Mouse (Mus musculus) MEL (cell line): ENCODE measurements at regions not wholly inside any gene's neighbourhood (a gene's known extent, or its start where the extent isn't known, plus 50 kb on each side); places are given as distances from the start of the nearest gene placed in this dataset.

Source experiments
- DNase-seq: peaks from one replicate; pipeline ENCODE4 v3.0.0; 2011; ENCODE audit warnings: low read depth, low spot score
- H3K27ac ChIP-seq: 2 replicates; pipeline ENCODE4 v1.5.1; 2012; ENCODE audit warnings: low read depth, mild to moderate bottlenecking, control low read depth, low read length, moderate library complexity; ENCODE audit not compliant: control insufficient read depth
- H3K27me3 ChIP-seq, 2 experiments: fragments of 150-350 bp in 1 of 2; sonication (generic) in 1 of 2; 2 replicates each; pipeline ENCODE4 v1.6.1; 2012; ENCODE audit warnings: low read length in 2 of 2, mild to moderate bottlenecking in 2 of 2, improper control_type of control experiment in 1 of 2, moderate library complexity in 1 of 2; ENCODE audit not compliant: insufficient read depth in 2 of 2, control insufficient read depth in 1 of 2
- H3K36me3 ChIP-seq, 2 experiments: 2 replicates each; pipeline ENCODE4 v1.6.1; 2012 to 2014; ENCODE audit warnings: low read length in 2 of 2, improper control_type of control experiment in 1 of 2, inconsistent platforms in 1 of 2, mild to moderate bottlenecking in 1 of 2; ENCODE audit not compliant: insufficient read depth in 2 of 2, control insufficient read depth in 1 of 2
- H3K4me1 ChIP-seq, 2 experiments: fragments of 150-350 bp in 1 of 2; sonication (generic) in 1 of 2; 2 replicates each; pipeline ENCODE4 v1.6.1; 2012; ENCODE audit warnings: low read length in 2 of 2, improper control_type of control experiment in 1 of 2, mild to moderate bottlenecking in 1 of 2; ENCODE audit not compliant: insufficient read depth in 2 of 2, control insufficient read depth in 1 of 2
- H3K4me3 ChIP-seq, 2 experiments: fragments of 150-350 bp in 1 of 2; sonication (generic) in 1 of 2; 2 replicates each; pipeline ENCODE4 v1.5.1; 2012; ENCODE audit warnings: low read depth in 2 of 2, low read length in 2 of 2, mild to moderate bottlenecking in 2 of 2, moderate library complexity in 2 of 2, control low read depth in 1 of 2, improper control_type of control experiment in 1 of 2; ENCODE audit not compliant: control insufficient read depth in 1 of 2, insufficient read depth in 1 of 2
- H3K79me2 ChIP-seq: 2 replicates; pipeline ENCODE4 v1.6.1; 2012; ENCODE audit warnings: mild to moderate bottlenecking, low read length, moderate library complexity; ENCODE audit not compliant: control insufficient read depth, poor library complexity, insufficient read depth
- H3K9ac ChIP-seq: 2 replicates; pipeline ENCODE4 v1.6.1; 2012; ENCODE audit warnings: low read depth, mild to moderate bottlenecking, control low read depth, low read length, moderate library complexity; ENCODE audit not compliant: control insufficient read depth, poor library complexity, severe bottlenecking
- H3K9me3 ChIP-seq: fragments of 150-350 bp; sonication (generic); replicated peaks from 2 replicates; pipeline ENCODE4 v1.6.1; 2012; ENCODE audit warnings: mild to moderate bottlenecking, low read length, improper control_type of control experiment, moderate library complexity; ENCODE audit not compliant: insufficient read depth
- BHLHE40 ChIP-seq: IDR thresholded peaks from 2 replicates; pipeline ENCODE4 v1.6.1; 2012; ENCODE audit warnings: low read depth, mild to moderate bottlenecking, inconsistent platforms, low read length, improper control_type of control experiment, borderline replicate concordance
- CHD2 ChIP-seq: IDR thresholded peaks from 2 replicates; pipeline ENCODE4 v1.6.1; 2011; ENCODE audit warnings: low read length, improper control_type of control experiment
- CTCF ChIP-seq, 3 experiments: IDR thresholded peaks in 2 of 3; conservative IDR thresholded peaks in 1 of 3; 2 replicates each; pipeline ENCODE4 v1.5.1; 2011 to 2012; ENCODE audit warnings: low read length in 3 of 3, low read depth in 2 of 3, mild to moderate bottlenecking in 2 of 3, improper control_type of control experiment in 1 of 3, inconsistent platforms in 1 of 3, mixed read lengths in 1 of 3, moderate library complexity in 1 of 3; ENCODE audit not compliant: control insufficient read depth in 1 of 3, insufficient read depth in 1 of 3, poor library complexity in 1 of 3, severe bottlenecking in 1 of 3
- E2F4 ChIP-seq: IDR thresholded peaks from 2 replicates; pipeline ENCODE4 v1.6.1; 2011; ENCODE audit warnings: low read depth, low read length, improper control_type of control experiment, borderline replicate concordance
- EP300 ChIP-seq, 2 experiments: IDR thresholded peaks; 2 replicates each; pipeline ENCODE4 v1.6.1; 2011; ENCODE audit warnings: improper control_type of control experiment in 2 of 2, low read length in 2 of 2, low read depth in 1 of 2, mild to moderate bottlenecking in 1 of 2
- ETS1 ChIP-seq: IDR thresholded peaks from 2 replicates; pipeline ENCODE4 v1.6.1; 2012; ENCODE audit warnings: low read depth, mild to moderate bottlenecking, inconsistent platforms, low read length, improper control_type of control experiment, moderate library complexity
- HCFC1 ChIP-seq: IDR thresholded peaks from 2 replicates; pipeline ENCODE4 v1.6.1; 2012; ENCODE audit warnings: low read depth, mild to moderate bottlenecking, inconsistent platforms, low read length, improper control_type of control experiment, moderate library complexity
- JUND ChIP-seq: IDR thresholded peaks from 2 replicates; pipeline ENCODE4 v1.6.1; 2011; ENCODE audit warnings: low read depth, mild to moderate bottlenecking, improper control_type of control experiment, low read length
- MAX ChIP-seq: IDR thresholded peaks from 2 replicates; pipeline ENCODE4 v1.6.1; 2011; ENCODE audit warnings: low read length, improper control_type of control experiment
- MAZ ChIP-seq: IDR thresholded peaks from 2 replicates; pipeline ENCODE4 v1.6.1; 2012; ENCODE audit warnings: low read depth, mild to moderate bottlenecking, inconsistent platforms, low read length, improper control_type of control experiment
- MEF2A ChIP-seq: IDR thresholded peaks from 2 replicates; pipeline ENCODE4 v1.6.1; 2014; ENCODE audit warnings: low read depth, mild to moderate bottlenecking, inconsistent platforms, low read length, improper control_type of control experiment; ENCODE audit not compliant: poor library complexity, insufficient replicate concordance, severe bottlenecking; ENCODE audit errors: extremely low read depth
- MXI1 ChIP-seq: IDR thresholded peaks from 2 replicates; pipeline ENCODE4 v1.6.1; 2011; ENCODE audit warnings: mild to moderate bottlenecking, low read depth, low read length, improper control_type of control experiment
- MYC ChIP-seq: IDR thresholded peaks from 2 replicates; pipeline ENCODE4 v1.6.1; 2011; ENCODE audit warnings: low read depth, mild to moderate bottlenecking, low read length, improper control_type of control experiment, moderate library complexity
- NRF1 ChIP-seq: IDR thresholded peaks from 2 replicates; pipeline ENCODE4 v1.6.1; 2014; ENCODE audit warnings: low read depth, mild to moderate bottlenecking, inconsistent platforms, low read length, improper control_type of control experiment, moderate library complexity; ENCODE audit not compliant: poor library complexity, insufficient read depth, severe bottlenecking
- POLR2AphosphoS2 ChIP-seq: IDR thresholded peaks from 2 replicates; pipeline ENCODE4 v1.6.1; 2011; ENCODE audit warnings: low read length, improper control_type of control experiment
- SIN3A ChIP-seq: IDR thresholded peaks from 2 replicates; pipeline ENCODE4 v1.6.1; 2012; ENCODE audit warnings: low read length, improper control_type of control experiment, inconsistent platforms
- TAL1 ChIP-seq: IDR thresholded peaks from 2 replicates; pipeline ENCODE4 v1.6.1; 2012; ENCODE audit warnings: mild to moderate bottlenecking, inconsistent platforms, low read length, moderate library complexity, mixed read lengths
- USF1 ChIP-seq: IDR thresholded peaks from 2 replicates; pipeline ENCODE4 v1.6.1; 2014; ENCODE audit warnings: low read depth, mild to moderate bottlenecking, inconsistent platforms, low read length, improper control_type of control experiment, moderate library complexity
- ZC3H11A ChIP-seq: IDR thresholded peaks from 2 replicates; pipeline ENCODE4 v1.6.1; 2012; ENCODE audit warnings: low read depth, mild to moderate bottlenecking, inconsistent platforms, low read length, improper control_type of control experiment
- ZKSCAN1 ChIP-seq: IDR thresholded peaks from 2 replicates; pipeline ENCODE4 v1.6.1; 2012; ENCODE audit warnings: low read depth, mild to moderate bottlenecking, inconsistent platforms, low read length, improper control_type of control experiment, moderate library complexity
- ZNF384 ChIP-seq: IDR thresholded peaks from 2 replicates; pipeline ENCODE4 v1.6.1; 2012; ENCODE audit warnings: low read depth, mild to moderate bottlenecking, inconsistent platforms, low read length, improper control_type of control experiment

DNA sequence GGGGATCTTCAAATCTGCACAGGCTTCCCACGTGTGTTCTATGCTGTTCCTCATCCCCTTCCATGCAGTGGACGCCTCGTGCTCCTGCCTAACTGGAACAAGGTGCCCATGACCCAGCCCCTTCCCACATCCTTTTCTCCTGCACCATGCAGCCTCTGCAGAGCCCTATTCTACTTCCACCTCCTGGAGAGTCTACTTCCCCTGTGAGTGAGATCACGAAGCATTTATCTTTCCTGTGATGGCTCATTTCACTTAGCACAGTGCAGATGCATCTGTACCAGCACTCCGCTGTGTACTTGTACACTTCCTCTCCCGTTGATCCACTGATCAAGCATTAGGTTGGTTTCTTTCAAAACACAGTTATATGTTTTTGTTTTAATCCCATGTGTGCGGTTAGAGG is 69.5 kb upstream of the Dscam start:
- no peak for DNase-seq
- Histone ChIP-seq H3K27ac (no peak overlapping the region), H3K9ac (no peak overlapping the region), H3K79me2 (no peaks in the 10 kb centered on the region), H3K27me3 (no peaks in the 10 kb centered on the region), H3K4me1 (no peaks in the 10 kb centered on the region), H3K36me3 (no peaks in the 10 kb centered on the region), H3K4me3 (no peak overlapping the region), H3K9me3 (no peaks in the 10 kb centered on the region)
- no peak for TF ChIP-seq CTCF (IDR thresholded peaks at IDR 0.05 in 2 of 3, conservative IDR thresholded peaks at IDR 0.05 in 1 of 3; ENCODE audit: control insufficient read depth in 1 of 3, insufficient read depth in 1 of 3, low read depth in 2 of 3, low read length in 3 of 3, poor library complexity in 1 of 3, severe bottlenecking in 1 of 3)
- no peak for TF ChIP-seq CHD2
- TF ChIP-seq ZKSCAN1 = no peak

GRCm38 (mm10) chr16:97240859-97241360 is 70.4 kb upstream of the Dscam start:
- Histone ChIP-seq H3K79me2 (no peaks in the 10 kb centered on the region), H3K36me3 (no peaks in the 10 kb centered on the region), H3K27me3 (no peaks in the 10 kb centered on the region), H3K9ac (no peak overlapping the region), H3K9me3 (no peaks in the 10 kb centered on the region), H3K27ac (no peak overlapping the region), H3K4me3 (no peak overlapping the region), H3K4me1 (no peaks in the 10 kb centered on the region)
- DNase-seq = no peak
- no peak for TF ChIP-seq ZKSCAN1
- TF ChIP-seq ZNF384 = no peak

GRCm38 (mm10) chr16:97241639-97242038 is 71.1 kb upstream of the Dscam start:
- Histone ChIP-seq H3K36me3 (no peaks in the 10 kb centered on the region), H3K27ac (no peak overlapping the region), H3K9me3 (no peaks in the 10 kb centered on the region), H3K27me3 (no peaks in the 10 kb centered on the region), H3K4me3 (no peak overlapping the region), H3K9ac (no peak overlapping the region), H3K4me1 (no peaks in the 10 kb centered on the region), H3K79me2 (no peaks in the 10 kb centered on the region)
- no peak for DNase-seq
- no peak for TF ChIP-seq HCFC1
- TF ChIP-seq TAL1 = no peak
- no peak for TF ChIP-seq MYC
- TF ChIP-seq ETS1 = no peak
- TF ChIP-seq JUND = no peak
- no peak for TF ChIP-seq MXI1
- TF ChIP-seq MAX = no peak
- no peak for TF ChIP-seq EP300 (IDR thresholded peaks at IDR 0.05; ENCODE audit: low read depth in 1 of 2, low read length in 2 of 2)
- TF ChIP-seq SIN3A = no peak
- no peak for TF ChIP-seq USF1
- TF ChIP-seq MEF2A = no peak
- TF ChIP-seq BHLHE40 = no peak
- TF ChIP-seq ZKSCAN1 = no peak
- no peak for TF ChIP-seq POLR2AphosphoS2
- TF ChIP-seq E2F4 = no peak
- TF ChIP-seq ZC3H11A = no peak
- TF ChIP-seq NRF1 = no peak
- TF ChIP-seq MAZ = no peak
